Mouse (Mus musculus): ENCODE results near the gene Slc35c2. TPM values are rescaled to one million over a fixed set of nuclear protein-coding genes. Genes with fewer than 3 reads are reported as not detected.

The Slc35c2 gene
- total RNA-seq, 2 experiments from 2014 or later = 18.5 to 19.8 TPM

- no peak for DNase-seq
- intact Hi-C loops (cut with DNase I) = no loop called here
Measured at GRCm38 (mm10) chr2:165243122-165243720, 44.4 kb downstream of the Slc35c2 start.

GRCm38 (mm10) chr2:165242575-165242974, 45.1 kb downstream of the Slc35c2 start:
- DNase-seq = no peak
- intact Hi-C loops (cut with DNase I) = no loop called here

- DNase-seq = no peak
- intact Hi-C loops (cut with DNase I) = no loop called here
Measured at GRCm38 (mm10) chr2:165241786-165242185, 45.9 kb downstream of the Slc35c2 start.

GRCm38 (mm10) chr2:165240371-165240770, 47.3 kb downstream of the Slc35c2 start:
- intact Hi-C loops (cut with DNase I) = no loop called here
- no peak for DNase-seq

GRCm38 (mm10) chr2:165239533-165240144, 48.0 kb downstream of the Slc35c2 start:
- DNase-seq = peak in 1 of 2 experiments; percentile 17
- intact Hi-C loops (cut with DNase I) = no loop called here

- intact Hi-C loops (cut with DNase I) = no loop called here
- no peak for DNase-seq
Measured at GRCm38 (mm10) chr2:165238416-165239145, 49.1 kb downstream of the Slc35c2 start.

GRCm38 (mm10) chr2:165234613-165235291, 52.9 kb downstream of the Slc35c2 start, which contains the start of gene Cdh22:
Gene Cdh22, minus strand, starts transcription at chr2:165234853.
- intact Hi-C loops (cut with DNase I) = loop anchor here (5.0 kb wide), 1 partner anchor 157 kb away; no protein-coding TSS in a partner anchor
- DNase-seq = peak; percentile 63 to 69

- DNase-seq = no peak
- intact Hi-C loops (cut with DNase I) = loop anchor here (5.0 kb wide), 1 partner anchor 157 kb away; no protein-coding TSS in a partner anchor
Measured at GRCm38 (mm10) chr2:165234291-165234612, 53.4 kb downstream of the Slc35c2 start.

GRCm38 (mm10) chr2:165233491-165234290, 54.0 kb downstream of the Slc35c2 start:
- DNase-seq = peak; percentile 50 to 64
- intact Hi-C loops (cut with DNase I) = loop anchor here (1.0 to 5.0 kb wide), 2 partner anchors 104 to 156 kb away; no protein-coding TSS in a partner anchor

- no peak for DNase-seq
- intact Hi-C loops (cut with DNase I) = no loop called here
Measured at GRCm38 (mm10) chr2:165229050-165229449, 58.6 kb downstream of the Slc35c2 start.

Other genes starting within 250 kb of the Slc35c2 start
- gene Cd40, start 232.2 kb downstream of the Slc35c2 start, total RNA-seq (2021) = 1 to 10 TPM; 5.3 to 6.5 TPM
- not detected for gene 1700025C18Rik, start 197.1 kb downstream of the Slc35c2 start, total RNA-seq (2021)
- under 1 TPM; 0.26 to 0.27 TPM for gene Cdh22, start 53.0 kb downstream of the Slc35c2 start, total RNA-seq (2021)
- gene Elmo2, start 38.6 kb upstream of the Slc35c2 start, total RNA-seq (2021) = 10 to 100 TPM; 26.0 to 26.5 TPM
- gene Zfp663, start 80.9 kb upstream of the Slc35c2 start, total RNA-seq (2021) = not detected
- gene Zfp334, start 100.4 kb upstream of the Slc35c2 start, total RNA-seq (2021) = 1 to 10 TPM; 3.4 to 4.1 TPM
- gene Ocstamp, start 112.5 kb upstream of the Slc35c2 start, total RNA-seq (2021) = not detected
- gene Slc13a3, start 185.4 kb upstream of the Slc35c2 start, total RNA-seq (2021) = 1 to 10 TPM in 1 of 2 experiments, under 1 TPM in 1; 0.10 to 1.1 TPM
- gene Trp53rka, start 205.5 kb upstream of the Slc35c2 start, total RNA-seq (2021) = 10 to 100 TPM in 1 of 2 experiments, 1 to 10 TPM in 1; 9.7 to 10.5 TPM
- gene Slc2a10, start 215.9 kb upstream of the Slc35c2 start, total RNA-seq (2021) = 1 to 10 TPM; 5.5 to 5.7 TPM